In genomic region chr7:82063407-82063806, GRCm38 (mm10) we compare ENCODE assay signal across 26 mouse cellular contexts.
DNase-seq lines count a peak whose midpoint lies in the region; ATAC-seq and TF ChIP-seq lines count a peak whose summit lies in the region.
"Had no signal": no experiment of that assay in that cellular context is flagged by ENCODE, and none has a peak within 500 bp of the region (broad histone marks: within the 10 kb centered on the region; RNA-seq: fewer than 3 reads in every experiment).

No protein-coding gene starts in this region.

- no peak overlapping the region for H3K9ac ChIP-seq in hindbrain, postnatal 0 days (replicated peaks; ENCODE audit: low read length)
- H3K9ac ChIP-seq in hindbrain, embryonic 13.5 days, result no peak overlapping the region
- no peak overlapping the region for H3K9ac ChIP-seq in midbrain, postnatal 0 days (replicated peaks; ENCODE audit: low read length, poor library complexity, severe bottlenecking)
- no peak overlapping the region for H3K9ac ChIP-seq in midbrain, embryonic 14.5 days (replicated peaks; ENCODE audit: low read length)
- no peak overlapping the region for H3K9ac ChIP-seq in forebrain, embryonic 13.5 days
- H3K9ac ChIP-seq in forebrain, postnatal 0 days, result no peak overlapping the region
- H3K9ac ChIP-seq: embryonic facial prominence, embryonic 13.5 days; liver, embryonic 15.5 days had no signal

- WGBS in hindbrain, postnatal 0 days, result 54% methylated on average over 7 of the region's 7 CpGs
- 65% methylated on average over 7 of the region's 7 CpGs for WGBS in hindbrain, embryonic 13.5 days
- 61% methylated on average over 7 of the region's 7 CpGs for WGBS in midbrain, postnatal 0 days
- 77% methylated on average over 7 of the region's 7 CpGs for WGBS in midbrain, embryonic 14.5 days
- WGBS in forebrain, embryonic 13.5 days, result 58% methylated on average over 7 of the region's 7 CpGs
- WGBS in forebrain, postnatal 0 days, result 43% methylated on average over 7 of the region's 7 CpGs

- H3K4me3 ChIP-seq in hindbrain, postnatal 0 days (ENCODE audit: low read length), result no peak overlapping the region
- H3K4me3 ChIP-seq in hindbrain, embryonic 13.5 days, result no peak overlapping the region
- H3K4me3 ChIP-seq in midbrain, postnatal 0 days (ENCODE audit: low read depth, low read length), result no peak overlapping the region
- no peak overlapping the region for H3K4me3 ChIP-seq in midbrain, embryonic 14.5 days (replicated peaks; ENCODE audit: low read depth, low read length)
- no peak overlapping the region for H3K4me3 ChIP-seq in forebrain, embryonic 13.5 days
- H3K4me3 ChIP-seq in forebrain, postnatal 0 days (ENCODE audit: low read depth, low read length), result no peak overlapping the region
- H3K4me3 ChIP-seq: embryonic facial prominence, embryonic 13.5 days; erythroblast, embryonic 14.5 days; hindbrain, embryonic 10.5 days; layer of hippocampus, adult 2 months; left cerebral cortex, adult 2 months; limb, embryonic 10.5 days; liver, embryonic 15.5 days had no signal

- no peaks in the 10 kb centered on the region for H3K36me3 ChIP-seq in hindbrain, postnatal 0 days (ENCODE audit: insufficient read depth, low read length)
- H3K36me3 ChIP-seq in hindbrain, embryonic 13.5 days, result no peaks in the 10 kb centered on the region
- no peaks in the 10 kb centered on the region for H3K36me3 ChIP-seq in midbrain, postnatal 0 days (ENCODE audit: insufficient read depth, low read length)
- no peaks in the 10 kb centered on the region for H3K36me3 ChIP-seq in midbrain, embryonic 14.5 days (ENCODE audit: control insufficient read depth, insufficient read depth, low read length)
- no peaks in the 10 kb centered on the region for H3K36me3 ChIP-seq in forebrain, embryonic 13.5 days (ENCODE audit: poor library complexity, severe bottlenecking)
- H3K36me3 ChIP-seq in forebrain, postnatal 0 days (ENCODE audit: insufficient read depth), result no peaks in the 10 kb centered on the region
- H3K36me3 ChIP-seq: embryonic facial prominence, embryonic 13.5 days; hindbrain, embryonic 10.5 days; limb, embryonic 10.5 days; liver, embryonic 15.5 days had no signal

- TF ChIP-seq CTCF in hindbrain, postnatal 0 days (IDR thresholded peaks at IDR 0.05; ENCODE audit: low read depth), result no peak
- TF ChIP-seq CTCF in midbrain, postnatal 0 days (IDR thresholded peaks at IDR 0.05), result no peak
- no peak for TF ChIP-seq CTCF in forebrain, postnatal 0 days (IDR thresholded peaks at IDR 0.05; ENCODE audit: low read depth)

- ATAC-seq in hindbrain, postnatal 0 days, result peak; percentile 66; the same call in 1 of the 2 replicates
- ATAC-seq in hindbrain, embryonic 13.5 days (ENCODE audit: low FRiP score), result no peak
- ATAC-seq in midbrain, postnatal 0 days (ENCODE audit: low FRiP score), result no peak
- no peak for ATAC-seq in midbrain, embryonic 14.5 days (ENCODE audit: low FRiP score, low TSS enrichment)
- peak; percentile 88 for ATAC-seq in forebrain, embryonic 13.5 days
- peak; percentile 89 for ATAC-seq in forebrain, postnatal 0 days
- ATAC-seq: intestine, embryonic 16.5 days had no signal

- no peaks in the 10 kb centered on the region for H3K9me3 ChIP-seq in hindbrain, postnatal 0 days (ENCODE audit: low read length)
- H3K9me3 ChIP-seq in hindbrain, embryonic 13.5 days, result no peaks in the 10 kb centered on the region
- no peaks in the 10 kb centered on the region for H3K9me3 ChIP-seq in midbrain, postnatal 0 days (ENCODE audit: low read length)
- H3K9me3 ChIP-seq in midbrain, embryonic 14.5 days (ENCODE audit: control insufficient read depth, low read length), result no peaks in the 10 kb centered on the region
- no peaks in the 10 kb centered on the region for H3K9me3 ChIP-seq in forebrain, embryonic 13.5 days (replicated peaks)
- H3K9me3 ChIP-seq in forebrain, postnatal 0 days (ENCODE audit: low read length), result no peaks in the 10 kb centered on the region
- H3K9me3 ChIP-seq: embryonic facial prominence, embryonic 13.5 days; hindbrain, embryonic 10.5 days; limb, embryonic 10.5 days; liver, embryonic 15.5 days had no signal

- H3K4me1 ChIP-seq in hindbrain, postnatal 0 days (ENCODE audit: insufficient read depth, low read length), result no peaks in the 10 kb centered on the region
- H3K4me1 ChIP-seq in hindbrain, embryonic 13.5 days (replicated peaks), result no peaks in the 10 kb centered on the region
- H3K4me1 ChIP-seq in midbrain, postnatal 0 days (ENCODE audit: insufficient read depth, low read length), result no peaks in the 10 kb centered on the region
- H3K4me1 ChIP-seq in midbrain, embryonic 14.5 days (ENCODE audit: control insufficient read depth, insufficient read depth, low read length), result no peaks in the 10 kb centered on the region
- no peaks in the 10 kb centered on the region; the same call in 1 of the 2 replicates for H3K4me1 ChIP-seq in forebrain, embryonic 13.5 days
- H3K4me1 ChIP-seq in forebrain, postnatal 0 days (ENCODE audit: insufficient read depth), result no peaks in the 10 kb centered on the region
- H3K4me1 ChIP-seq: hindbrain, embryonic 10.5 days; liver, embryonic 15.5 days had no signal

- no peak overlapping the region for H3K4me2 ChIP-seq in hindbrain, postnatal 0 days (ENCODE audit: low read depth, low read length)
- no peak overlapping the region for H3K4me2 ChIP-seq in hindbrain, embryonic 13.5 days
- H3K4me2 ChIP-seq in midbrain, postnatal 0 days (ENCODE audit: low read depth, low read length, poor library complexity, severe bottlenecking), result no peak overlapping the region
- no peak overlapping the region for H3K4me2 ChIP-seq in midbrain, embryonic 14.5 days (ENCODE audit: low read length)
- no peak overlapping the region for H3K4me2 ChIP-seq in forebrain, embryonic 13.5 days
- no peak overlapping the region for H3K4me2 ChIP-seq in forebrain, postnatal 0 days (ENCODE audit: low read depth)
- H3K4me2 ChIP-seq: embryonic facial prominence, embryonic 13.5 days; heart, embryonic 11.5 days; liver, embryonic 15.5 days had no signal

- peak; percentile 37 for DNase-seq in hindbrain, postnatal 0 days (ENCODE audit: low spot score)
- DNase-seq in midbrain, postnatal 0 days (ENCODE audit: low spot score), result peak; percentile 42
- no peak for DNase-seq in midbrain, embryonic 14.5 days
- peak; percentile 36 for DNase-seq in forebrain, postnatal 0 days
- DNase-seq in kidney, postnatal 36 days, result no peak
- DNase-seq: adrenal gland, adult 2 months; cerebellum, adult 18-20 months; cerebellum, postnatal 25 days; embryo, embryonic 11 days; gastrocnemius, postnatal 10 days; kidney, adult 9 months; kidney, postnatal 14 days; liver; thymus, postnatal 4 days had no signal

- no peak overlapping the region for H3K27ac ChIP-seq in hindbrain, postnatal 0 days
- H3K27ac ChIP-seq in hindbrain, embryonic 13.5 days, result no peak overlapping the region
- H3K27ac ChIP-seq in midbrain, postnatal 0 days (ENCODE audit: low read depth, low read length), result no peak overlapping the region
- H3K27ac ChIP-seq in midbrain, embryonic 14.5 days (replicated peaks; ENCODE audit: low read depth, low read length), result no peak overlapping the region
- no peak overlapping the region for H3K27ac ChIP-seq in forebrain, embryonic 13.5 days
- no peak overlapping the region for H3K27ac ChIP-seq in forebrain, postnatal 0 days (ENCODE audit: low read depth, low read length)
- H3K27ac ChIP-seq: embryonic facial prominence, embryonic 13.5 days; hindbrain, embryonic 10.5 days; layer of hippocampus, adult 2 months; left cerebral cortex, adult 2 months; limb, embryonic 10.5 days; liver, embryonic 15.5 days; macrophage had no signal

- no peaks in the 10 kb centered on the region for H3K27me3 ChIP-seq in hindbrain, postnatal 0 days (ENCODE audit: insufficient read depth, low read length)
- no peaks in the 10 kb centered on the region for H3K27me3 ChIP-seq in hindbrain, embryonic 13.5 days
- H3K27me3 ChIP-seq in midbrain, postnatal 0 days (ENCODE audit: insufficient read depth, low read length), result no peaks in the 10 kb centered on the region
- no peaks in the 10 kb centered on the region for H3K27me3 ChIP-seq in midbrain, embryonic 14.5 days (ENCODE audit: control insufficient read depth, insufficient read depth, low read length)
- H3K27me3 ChIP-seq in forebrain, embryonic 13.5 days, result peaks cover 33% of the 10 kb centered on the region
- no peaks in the 10 kb centered on the region for H3K27me3 ChIP-seq in forebrain, postnatal 0 days (ENCODE audit: insufficient read depth, low read length)
- H3K27me3 ChIP-seq: liver, embryonic 15.5 days had no signal

Comparison
In these comparisons a context has a peak if more than half of its experiments do, and no peak if none do; other contexts are left out.
1. ATAC-seq: peak in hindbrain, postnatal 0 days (single experiment), forebrain, embryonic 13.5 days (single experiment) and forebrain, postnatal 0 days (single experiment); none in hindbrain, embryonic 13.5 days (single experiment), midbrain, postnatal 0 days (single experiment) and midbrain, embryonic 14.5 days (single experiment).
2. DNase-seq: peak in hindbrain, postnatal 0 days (single experiment), midbrain, postnatal 0 days (single experiment) and forebrain, postnatal 0 days (single experiment); none in midbrain, embryonic 14.5 days (single experiment) and kidney, postnatal 36 days (0 of 2).